Mouse (Mus musculus): ENCODE measurements at regions not wholly inside any gene's neighbourhood (a gene's known extent, or its start where the extent isn't known, plus 50 kb on each side); places are given as distances from the start of the nearest gene placed in this dataset.

GRCm38 (mm10) chr1:142055207-142055606 lies 1585.3 kb upstream of the B3galt2 start:
- Histone ChIP-seq H3K27me3 (no peaks in the 10 kb centered on the region), H3K9me3 (no peaks in the 10 kb centered on the region), H3K4me2 (no peak overlapping the region), H3K27ac (no peak overlapping the region), H3K9ac (replicated peaks) (no peak overlapping the region), H3K4me1 (replicated peaks) (no peaks in the 10 kb centered on the region), H3K4me3 (replicated peaks) (no peak overlapping the region), H3K36me3 (no peaks in the 10 kb centered on the region)
- no peak for ATAC-seq (ENCODE audit: insufficient number of reproducible peaks, insufficient read depth, low FRiP score, low TSS enrichment, low read depth)

All from limb, embryonic 12.5 days (tissue).